Mouse (Mus musculus) adrenal gland, adult 2 months (tissue): ENCODE results near the gene Wwox. TPM values are rescaled to one million over a fixed set of nuclear protein-coding genes. Genes with fewer than 3 reads are reported as not detected.

Experiments
- DNase-seq: peaks from one replicate; pipeline ENCODE4 v3.0.0; 2021
- polyA plus RNA-seq: library from polyadenylated mRNA; depleted of rRNA; stranded (reverse); fragments of >200 nt; gene quantifications from 2 replicates; pipeline ENCODE4 v1.2.3, GENCODE M21; 2012
- total RNA-seq, 2 experiments: library from RNA; stranded (reverse); gene quantifications; 2 replicates each; pipeline ENCODE4 v1.2.3; 2021

The Wwox gene
- total and polyA plus RNA-seq, 3 experiments: 18.6 to 30.6 (median 24.5) TPM

- peak; percentile 61 for DNase-seq
Measured at GRCm38 (mm10) chr8:114541132-114541531, 101.7 kb downstream of the Wwox start.

GRCm38 (mm10) chr8:114548360-114548759 lies 108.9 kb downstream of the Wwox start:
- no peak for DNase-seq

GRCm38 (mm10) chr8:114548837-114549236 lies 109.4 kb downstream of the Wwox start:
- DNase-seq: no peak

- DNase-seq: peak; percentile 26
Measured at GRCm38 (mm10) chr8:114550029-114550428, 110.6 kb downstream of the Wwox start.

GRCm38 (mm10) chr8:114552606-114553005 lies 113.2 kb downstream of the Wwox start:
- DNase-seq: no peak

GRCm38 (mm10) chr8:114554966-114555365 lies 115.5 kb downstream of the Wwox start:
- DNase-seq: no peak

GRCm38 (mm10) chr8:114555491-114556202 lies 116.2 kb downstream of the Wwox start:
- DNase-seq: no peak

GRCm38 (mm10) chr8:114561191-114561590 lies 121.7 kb downstream of the Wwox start:
- no peak for DNase-seq

GRCm38 (mm10) chr8:114562486-114562885 lies 123.0 kb downstream of the Wwox start:
- no peak for DNase-seq

GRCm38 (mm10) chr8:114563361-114563760 lies 123.9 kb downstream of the Wwox start:
- DNase-seq: no peak

- DNase-seq: no peak
Measured at GRCm38 (mm10) chr8:114564036-114564435, 124.6 kb downstream of the Wwox start.

GRCm38 (mm10) chr8:114568531-114569166 lies 129.2 kb downstream of the Wwox start:
- DNase-seq: no peak

GRCm38 (mm10) chr8:114573014-114573746 lies 133.7 kb downstream of the Wwox start:
- no peak for DNase-seq

GRCm38 (mm10) chr8:114573747-114574093 lies 134.3 kb downstream of the Wwox start:
- no peak for DNase-seq

GRCm38 (mm10) chr8:114579292-114579691 lies 139.8 kb downstream of the Wwox start:
- no peak for DNase-seq

GRCm38 (mm10) chr8:114580684-114581083 lies 141.2 kb downstream of the Wwox start:
- DNase-seq: no peak

- DNase-seq: no peak
Measured at GRCm38 (mm10) chr8:114590336-114590867, 150.9 kb downstream of the Wwox start.

GRCm38 (mm10) chr8:114591296-114592280 lies 152.1 kb downstream of the Wwox start:
- peak; percentile 73 for DNase-seq

- peak; percentile 1 for DNase-seq
Measured at GRCm38 (mm10) chr8:114593424-114594157, 154.1 kb downstream of the Wwox start.

- no peak for DNase-seq
Measured at GRCm38 (mm10) chr8:114594811-114595210, 155.4 kb downstream of the Wwox start.

GRCm38 (mm10) chr8:114599555-114599954 lies 160.1 kb downstream of the Wwox start:
- DNase-seq: no peak
